Mouse (Mus musculus): Measurements from ENCODE around the gene Gm14862. TPM values are rescaled to one million over a fixed set of nuclear protein-coding genes. Genes with fewer than 3 reads are reported as not detected.

The Gm14862 gene
- polyA plus RNA-seq, 1 experiment: not detected

GRCm38 (mm10) chrX:9271947-9272459 lies 15.3 kb upstream of the Gm14862 start:
- Histone ChIP-seq H3K4me1 (ENCODE audit: control insufficient read depth, insufficient read depth, low read length) (no peaks in the 10 kb centered on the region), H3K27ac (ENCODE audit: insufficient read depth, low read depth, low read length) (no peak overlapping the region), H3K4me3 (ENCODE audit: insufficient read depth, low read depth, low read length) (peak overlapping the region; percentile 89)
- 21% methylated on average over 8 of the region's 8 CpGs for WGBS
- TF ChIP-seq POLR2A (IDR thresholded peaks at IDR 0.05; ENCODE audit: insufficient read depth, low read depth, low read length) (no peak), CTCF (IDR thresholded peaks at IDR 0.05; ENCODE audit: insufficient read depth, low read depth, low read length) (no peak)

DNA sequence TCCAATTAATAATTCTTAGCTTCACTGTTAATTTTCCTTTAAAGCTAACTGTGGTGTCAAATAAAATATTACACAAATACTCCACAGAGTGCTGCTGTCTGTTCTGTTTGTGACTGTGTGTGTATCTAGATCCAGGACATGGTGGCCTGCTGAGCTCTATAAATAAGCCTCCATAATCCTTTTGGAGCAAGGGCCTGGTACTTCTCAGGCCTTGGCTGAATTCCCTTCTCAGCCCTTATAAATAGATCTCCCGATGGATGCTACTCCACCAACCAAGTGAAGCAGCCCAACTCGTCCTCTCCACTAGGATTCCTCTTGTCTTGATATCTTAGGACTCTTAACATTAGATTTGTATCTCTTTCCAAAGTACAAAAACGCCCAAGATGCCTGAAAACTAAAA lies 14.4 kb upstream of the Gm14862 start:
- no peaks in the 10 kb centered on the region for H3K4me1 ChIP-seq (ENCODE audit: control insufficient read depth, insufficient read depth, low read length)
- no peak for TF ChIP-seq CTCF (IDR thresholded peaks at IDR 0.05; ENCODE audit: insufficient read depth, low read depth, low read length)
- no peak for TF ChIP-seq POLR2A (IDR thresholded peaks at IDR 0.05; ENCODE audit: insufficient read depth, low read depth, low read length)
- no peak overlapping the region for H3K4me3 ChIP-seq (ENCODE audit: insufficient read depth, low read depth, low read length)
- H3K27ac ChIP-seq (ENCODE audit: insufficient read depth, low read depth, low read length): no peak overlapping the region
- WGBS: 51% methylated on average over 3 of the region's 3 CpGs

- 77% methylated on average over 1 of the region's 1 CpGs for WGBS
- Histone ChIP-seq H3K27ac (ENCODE audit: insufficient read depth, low read depth, low read length) (no peak overlapping the region), H3K4me1 (ENCODE audit: control insufficient read depth, insufficient read depth, low read length) (no peaks in the 10 kb centered on the region), H3K4me3 (ENCODE audit: insufficient read depth, low read depth, low read length) (no peak overlapping the region)
- TF ChIP-seq POLR2A (IDR thresholded peaks at IDR 0.05; ENCODE audit: insufficient read depth, low read depth, low read length): no peak
- no peak for TF ChIP-seq CTCF (IDR thresholded peaks at IDR 0.05; ENCODE audit: insufficient read depth, low read depth, low read length)
Observed at GRCm38 (mm10) chrX:9259267-9259666, 2.6 kb upstream of the Gm14862 start.

DNA sequence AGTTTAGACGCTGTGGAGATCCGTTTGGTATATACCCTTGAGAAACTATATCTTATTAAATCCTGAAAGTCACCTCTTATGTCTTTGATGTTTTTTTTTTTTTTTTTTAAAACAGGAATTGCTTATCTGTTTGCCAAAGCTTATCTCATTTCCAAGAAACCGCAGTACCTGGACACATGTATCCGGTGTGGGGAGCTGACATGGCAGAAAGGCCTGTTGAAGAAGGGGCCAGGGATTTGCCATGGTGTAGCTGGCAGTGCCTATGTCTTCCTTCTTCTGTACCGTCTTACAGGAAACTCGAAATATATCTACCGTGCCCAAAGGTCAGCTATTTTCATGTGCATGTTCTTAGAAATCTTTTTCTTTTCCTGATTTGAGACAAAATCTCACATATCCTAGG lies 1.1 kb upstream of the Gm14862 start:
- TF ChIP-seq CTCF (IDR thresholded peaks at IDR 0.05; ENCODE audit: insufficient read depth, low read depth, low read length) (no peak), POLR2A (IDR thresholded peaks at IDR 0.05; ENCODE audit: insufficient read depth, low read depth, low read length) (no peak)
- WGBS: 95% methylated on average over 7 of the region's 7 CpGs
- Histone ChIP-seq H3K27ac (ENCODE audit: insufficient read depth, low read depth, low read length) (no peak overlapping the region), H3K4me3 (ENCODE audit: insufficient read depth, low read depth, low read length) (no peak overlapping the region), H3K4me1 (ENCODE audit: control insufficient read depth, insufficient read depth, low read length) (no peaks in the 10 kb centered on the region)

DNA sequence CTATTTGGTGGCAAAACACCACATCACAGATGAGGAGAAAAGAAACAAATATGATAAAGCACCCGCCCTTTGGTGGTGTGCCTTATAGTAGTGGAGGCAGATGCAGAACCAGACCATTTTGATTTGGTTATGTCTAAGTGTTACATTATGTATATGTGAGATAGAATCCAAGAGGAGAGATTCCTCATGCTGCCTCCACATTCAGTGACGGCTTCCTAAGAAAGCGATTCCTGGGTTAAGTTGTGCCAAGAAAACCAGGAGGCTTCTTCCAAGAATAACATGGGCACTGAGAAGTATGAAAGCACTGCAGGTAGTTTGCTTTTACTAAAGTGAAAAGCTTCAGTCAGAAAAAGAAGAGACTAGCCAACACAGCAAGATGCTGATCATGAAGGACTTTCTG lies 1.8 kb downstream of the Gm14862 start:
- WGBS: 88% methylated on average over 3 of the region's 3 CpGs
- Histone ChIP-seq H3K27ac (ENCODE audit: insufficient read depth, low read depth, low read length) (no peak overlapping the region), H3K4me3 (ENCODE audit: insufficient read depth, low read depth, low read length) (no peak overlapping the region), H3K4me1 (ENCODE audit: control insufficient read depth, insufficient read depth, low read length) (no peaks in the 10 kb centered on the region)
- TF ChIP-seq CTCF (IDR thresholded peaks at IDR 0.05; ENCODE audit: insufficient read depth, low read depth, low read length): no peak

DNA sequence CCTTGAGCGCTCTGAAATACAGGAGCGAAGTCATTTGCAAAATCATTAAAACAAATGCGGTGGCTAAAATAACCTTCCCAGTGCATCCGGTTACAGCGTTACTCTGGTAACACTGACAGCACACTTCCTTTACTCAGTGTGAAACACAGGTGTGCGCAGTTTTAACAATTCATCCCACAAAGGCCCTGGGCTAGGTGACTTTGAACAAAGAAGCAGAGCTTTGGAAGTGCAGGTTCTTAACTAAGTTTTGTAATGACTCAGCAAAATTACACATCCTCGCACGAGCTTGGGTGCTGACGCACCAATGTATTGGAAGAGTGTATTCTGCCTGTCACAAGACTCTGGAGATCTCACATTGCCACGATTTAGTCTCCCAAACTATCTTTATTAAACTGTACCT lies 2.7 kb downstream of the Gm14862 start:
- H3K4me3 ChIP-seq (ENCODE audit: insufficient read depth, low read depth, low read length): no peak overlapping the region
- no peaks in the 10 kb centered on the region for H3K4me1 ChIP-seq (ENCODE audit: control insufficient read depth, insufficient read depth, low read length)
- H3K27ac ChIP-seq (ENCODE audit: insufficient read depth, low read depth, low read length): no peak overlapping the region
- WGBS: 86% methylated on average over 10 of the region's 10 CpGs
- TF ChIP-seq POLR2A (IDR thresholded peaks at IDR 0.05; ENCODE audit: insufficient read depth, low read depth, low read length) (no peak), CTCF (IDR thresholded peaks at IDR 0.05; ENCODE audit: insufficient read depth, low read depth, low read length) (no peak)

DNA sequence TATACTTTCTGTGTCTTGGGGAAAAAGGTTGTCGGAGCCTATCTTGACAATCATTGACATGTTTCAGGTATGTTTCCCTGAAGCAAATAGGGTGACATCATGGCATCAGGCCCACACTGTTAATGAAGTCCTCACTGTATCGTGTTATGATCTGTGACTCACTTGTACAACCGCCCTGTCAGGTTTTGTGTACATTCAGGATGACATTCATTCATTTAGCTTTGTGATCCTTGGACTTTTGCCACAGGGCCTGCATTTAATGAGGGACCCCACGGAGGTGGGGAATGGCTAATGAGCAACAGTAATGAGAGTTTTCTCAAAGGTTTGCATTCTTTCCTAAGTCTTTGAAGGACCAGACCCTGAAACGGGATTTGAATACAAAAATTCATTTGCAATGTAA lies 7.8 kb downstream of the Gm14862 start:
- no peak for TF ChIP-seq CTCF (IDR thresholded peaks at IDR 0.05; ENCODE audit: insufficient read depth, low read depth, low read length)
- TF ChIP-seq POLR2A (IDR thresholded peaks at IDR 0.05; ENCODE audit: insufficient read depth, low read depth, low read length): no peak
- no peak overlapping the region for H3K27ac ChIP-seq (ENCODE audit: insufficient read depth, low read depth, low read length)
- H3K4me3 ChIP-seq (ENCODE audit: insufficient read depth, low read depth, low read length): no peak overlapping the region
- no peaks in the 10 kb centered on the region for H3K4me1 ChIP-seq (ENCODE audit: control insufficient read depth, insufficient read depth, low read length)
- WGBS: 60% methylated on average over 5 of the region's 5 CpGs

DNA sequence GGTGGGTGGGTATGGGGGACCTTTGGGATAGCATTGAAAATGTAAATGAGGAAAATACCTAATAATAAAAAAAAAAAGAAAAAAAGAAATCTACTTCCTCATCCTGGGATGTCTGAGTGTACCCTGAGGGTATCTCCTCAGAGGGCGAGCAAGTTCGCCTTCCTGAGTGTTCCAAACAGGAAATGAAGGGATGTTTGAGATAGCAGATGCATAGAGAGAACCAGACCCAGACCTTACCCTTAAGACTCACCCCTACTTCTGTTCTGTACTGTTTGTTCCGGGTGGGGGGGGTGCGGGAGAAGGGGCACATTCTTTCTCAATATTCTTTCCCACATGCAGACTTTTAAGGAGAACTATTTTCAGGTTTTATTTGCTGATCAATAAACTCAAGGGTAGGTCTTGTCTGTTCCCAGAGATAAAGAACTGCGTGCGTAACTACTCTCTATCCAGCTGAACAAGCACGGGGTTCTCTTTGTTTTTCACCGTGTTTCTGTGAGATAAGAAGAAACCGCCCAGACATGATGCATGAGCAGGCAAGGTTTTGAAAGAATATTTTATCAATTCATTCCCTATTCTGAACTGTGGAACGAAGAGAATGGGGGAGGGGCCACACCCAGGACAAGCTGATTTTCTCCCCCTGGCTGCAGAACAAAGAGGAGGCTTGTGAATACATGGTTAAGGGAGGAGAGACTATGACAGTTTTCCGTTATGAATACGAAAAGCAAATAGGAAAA lies 11.9 kb downstream of the Gm14862 start:
- Histone ChIP-seq H3K4me1 (ENCODE audit: control insufficient read depth, insufficient read depth, low read length) (no peaks in the 10 kb centered on the region), H3K27ac (ENCODE audit: insufficient read depth, low read depth, low read length) (no peak overlapping the region), H3K4me3 (ENCODE audit: insufficient read depth, low read depth, low read length) (no peak overlapping the region)
- no peak for TF ChIP-seq CTCF (IDR thresholded peaks at IDR 0.05; ENCODE audit: insufficient read depth, low read depth, low read length)
- no peak for TF ChIP-seq POLR2A (IDR thresholded peaks at IDR 0.05; ENCODE audit: insufficient read depth, low read depth, low read length)
- WGBS: 64% methylated on average over 12 of the region's 12 CpGs

DNA sequence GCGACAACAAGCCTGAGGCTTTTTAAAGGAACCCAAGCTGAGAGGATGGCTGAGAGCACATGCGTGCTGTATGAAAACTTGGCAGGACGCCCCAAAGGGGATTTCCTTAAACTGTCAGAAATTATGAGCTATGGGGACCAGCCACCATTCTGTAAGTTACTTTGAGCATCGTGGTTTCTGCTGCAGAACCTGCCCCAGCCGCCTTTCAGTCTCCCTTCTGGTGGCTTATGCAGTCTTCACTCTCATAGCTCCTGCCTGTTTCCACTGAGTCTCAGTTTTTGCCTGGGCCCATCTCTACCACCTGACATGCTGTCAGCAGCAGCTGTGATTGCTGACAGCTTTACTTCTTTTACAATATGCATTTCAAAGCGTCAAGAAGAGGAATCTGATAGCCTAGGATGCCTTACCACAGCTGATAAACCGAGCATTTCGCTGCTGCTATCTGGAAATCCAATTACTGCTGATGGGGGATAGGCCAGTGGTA lies 13.3 kb downstream of the Gm14862 start:
- 63% methylated on average over 8 of the region's 8 CpGs for WGBS
- Histone ChIP-seq H3K4me1 (ENCODE audit: control insufficient read depth, insufficient read depth, low read length) (no peaks in the 10 kb centered on the region), H3K4me3 (ENCODE audit: insufficient read depth, low read depth, low read length) (no peak overlapping the region), H3K27ac (ENCODE audit: insufficient read depth, low read depth, low read length) (no peak overlapping the region)
- TF ChIP-seq POLR2A (IDR thresholded peaks at IDR 0.05; ENCODE audit: insufficient read depth, low read depth, low read length): no peak
- no peak for TF ChIP-seq CTCF (IDR thresholded peaks at IDR 0.05; ENCODE audit: insufficient read depth, low read depth, low read length)

Measured in olfactory bulb, adult 2 months (tissue).